Mouse (Mus musculus): Measurements from ENCODE around the gene Coq9. TPM values are rescaled to one million over a fixed set of nuclear protein-coding genes. Genes with fewer than 3 reads are reported as not detected.
"Not testable (repeated sequence)": the region's sequence is repeated elsewhere in the genome, so short reads cannot be mapped to it uniquely, and the experiment has no call there.

Gene Coq9
- polyA plus RNA-seq, 1 experiment from 2014 or later = 79.4 TPM

GRCm38 (mm10) chr8:94828284-94828683 lies 9.8 kb upstream of the Coq9 start:
- H3K36me3 ChIP-seq (ENCODE audit: control insufficient read depth, insufficient read depth) = peaks cover 67% of the 10 kb centered on the region
- 87% methylated on average over 6 of the region's 6 CpGs for WGBS
- no peaks in the 10 kb centered on the region for H3K4me1 ChIP-seq (replicated peaks; ENCODE audit: control insufficient read depth, insufficient read depth, low read length)
- H3K27ac ChIP-seq (ENCODE audit: low read depth, low read length) = no peak overlapping the region
- H3K4me2 ChIP-seq (replicated peaks; ENCODE audit: low read depth) = no peak overlapping the region
- TF ChIP-seq CTCF (IDR thresholded peaks at IDR 0.05; ENCODE audit: low read depth) = no peak
- ATAC-seq = no peak
- H3K27me3 ChIP-seq (replicated peaks; ENCODE audit: control insufficient read depth, insufficient read depth, low read length) = no peaks in the 10 kb centered on the region
- no peaks in the 10 kb centered on the region for H3K9me3 ChIP-seq (ENCODE audit: control insufficient read depth)
- H3K4me3 ChIP-seq (ENCODE audit: low read depth, low read length) = no peak overlapping the region
- H3K9ac ChIP-seq (ENCODE audit: low read depth, low read length) = no peak overlapping the region

DNA sequence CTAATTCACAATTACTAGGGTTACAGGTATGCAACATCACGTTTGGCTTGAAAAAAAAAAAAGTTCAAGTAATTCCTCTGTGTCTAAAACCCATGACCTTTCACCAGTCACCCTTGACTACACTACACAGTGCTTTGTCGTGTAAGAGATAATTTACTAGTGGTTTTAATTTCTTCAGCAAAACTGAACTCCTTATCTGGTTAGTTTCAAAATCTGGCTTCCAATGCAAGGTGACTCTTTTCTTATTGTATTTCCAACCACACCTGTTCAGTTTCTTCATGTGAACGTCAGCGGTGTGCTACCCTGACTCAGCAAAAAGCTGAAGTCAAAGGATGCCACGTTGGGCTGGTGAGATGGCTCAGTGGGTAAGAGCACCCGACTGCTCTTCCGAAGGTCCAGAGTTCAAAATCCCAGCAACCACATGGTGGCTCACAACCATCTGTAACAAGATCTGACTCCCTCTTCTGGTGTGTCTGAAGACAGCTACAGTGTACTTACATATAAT lies 4.2 kb upstream of the Coq9 start:
- H3K36me3 ChIP-seq (ENCODE audit: control insufficient read depth, insufficient read depth) = peaks cover 25% of the 10 kb centered on the region
- not testable (repeated sequence) for H3K4me3 ChIP-seq (ENCODE audit: low read depth, low read length); H3K4me2 ChIP-seq (replicated peaks; ENCODE audit: low read depth); H3K27me3 ChIP-seq (replicated peaks; ENCODE audit: control insufficient read depth, insufficient read depth, low read length); H3K9ac ChIP-seq (ENCODE audit: low read depth, low read length); H3K27ac ChIP-seq (ENCODE audit: low read depth, low read length); H3K4me1 ChIP-seq (replicated peaks; ENCODE audit: control insufficient read depth, insufficient read depth, low read length); H3K9me3 ChIP-seq (ENCODE audit: control insufficient read depth)
- peak; percentile 55 for ATAC-seq
- WGBS = 39% methylated on average over 7 of the region's 7 CpGs

DNA sequence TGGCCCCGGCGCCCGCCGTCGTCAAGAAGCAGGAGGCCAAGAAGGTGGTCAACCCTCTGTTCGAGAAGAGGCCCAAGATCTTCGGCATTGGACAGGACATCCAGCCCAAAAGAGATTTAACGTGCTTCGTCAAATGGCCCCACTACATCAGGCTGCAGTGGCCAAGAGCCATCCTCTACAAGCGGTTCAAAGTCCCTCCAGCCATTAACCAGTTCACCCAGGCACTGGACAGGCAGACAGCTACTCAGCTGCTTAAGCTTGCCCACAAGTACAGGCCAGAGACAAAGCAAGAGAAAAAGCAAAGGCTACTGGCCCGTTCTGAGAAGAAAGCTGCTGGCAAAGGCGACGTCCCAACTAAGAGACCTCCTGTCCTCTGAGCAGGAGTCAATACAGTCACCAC lies 2.4 kb upstream of the Coq9 start:
- ATAC-seq; H3K4me2 ChIP-seq (replicated peaks; ENCODE audit: low read depth): not testable (repeated sequence)
- WGBS = 94% methylated on average over 13 of the region's 13 CpGs

DNA sequence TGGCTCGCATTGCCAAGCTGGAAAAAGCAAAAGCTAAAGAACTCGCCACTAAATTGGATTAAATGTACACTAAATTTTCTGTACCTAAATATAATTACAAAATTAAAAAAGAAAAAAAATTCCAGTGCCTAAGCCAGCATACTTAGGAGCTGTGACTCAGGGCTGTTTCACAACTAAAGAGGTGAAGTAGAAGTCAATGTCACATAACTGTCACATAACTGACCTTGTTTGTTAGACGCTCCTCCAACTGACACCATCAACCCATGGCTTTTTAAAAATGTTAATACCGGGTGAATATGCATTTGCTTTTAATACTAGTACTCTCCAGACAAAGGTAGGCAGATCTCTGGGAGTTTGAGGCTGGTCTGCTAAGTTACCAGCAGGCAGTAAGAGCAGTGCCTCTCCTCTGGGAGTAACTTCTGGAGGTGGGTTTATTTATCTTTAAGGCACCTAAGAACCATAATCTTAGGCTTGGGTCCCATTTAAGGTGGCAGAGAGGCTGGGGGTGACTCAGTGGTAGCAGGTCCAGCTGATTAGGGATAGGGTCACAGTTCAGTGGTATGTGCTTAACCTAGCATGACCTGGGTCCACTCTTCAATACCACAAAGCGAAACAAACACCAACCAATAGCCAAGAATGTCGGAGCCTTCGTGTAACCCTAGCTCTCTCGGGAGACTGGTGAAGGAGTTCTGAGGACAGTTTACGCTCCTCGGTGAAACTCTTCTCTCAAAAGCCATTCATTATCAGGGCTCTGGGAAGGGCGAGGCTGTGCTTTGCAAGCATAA lies 1.5 kb upstream of the Coq9 start:
- peak overlapping the region; percentile 96 for H3K4me3 ChIP-seq (ENCODE audit: low read depth, low read length)
- peak overlapping the region; percentile 21; the same call in 1 of the 2 replicates for H3K27ac ChIP-seq (ENCODE audit: low read depth, low read length)

More for the DNA sequence above, 2.4 kb upstream of the Coq9 start:
- H3K4me3 ChIP-seq (ENCODE audit: low read depth, low read length); H3K27ac ChIP-seq (ENCODE audit: low read depth, low read length); H3K27me3 ChIP-seq (replicated peaks; ENCODE audit: control insufficient read depth, insufficient read depth, low read length); H3K9ac ChIP-seq (ENCODE audit: low read depth, low read length); H3K9me3 ChIP-seq (ENCODE audit: control insufficient read depth); H3K4me1 ChIP-seq (replicated peaks; ENCODE audit: control insufficient read depth, insufficient read depth, low read length): not testable (repeated sequence)
- peaks cover 12% of the 10 kb centered on the region for H3K36me3 ChIP-seq (ENCODE audit: control insufficient read depth, insufficient read depth)

GRCm38 (mm10) chr8:94838600-94838999 lies 479 bp downstream of the Coq9 start:
- H3K4me1 ChIP-seq (replicated peaks; ENCODE audit: control insufficient read depth, insufficient read depth, low read length) = peaks cover 7% of the 10 kb centered on the region; the same call in 1 of the 2 replicates
- peak overlapping the region; percentile 94 for H3K9ac ChIP-seq (ENCODE audit: low read depth, low read length)
- H3K9me3 ChIP-seq (ENCODE audit: control insufficient read depth) = no peaks in the 10 kb centered on the region
- peak overlapping the region; percentile 96 for H3K4me3 ChIP-seq (ENCODE audit: low read depth, low read length)
- TF ChIP-seq CTCF (IDR thresholded peaks at IDR 0.05; ENCODE audit: low read depth) = no peak
- H3K27ac ChIP-seq (ENCODE audit: low read depth, low read length) = peak overlapping the region; percentile 98
- under 1% methylated on average over 24 of the region's 24 CpGs for WGBS
- no peaks in the 10 kb centered on the region for H3K27me3 ChIP-seq (replicated peaks; ENCODE audit: control insufficient read depth, insufficient read depth, low read length)
- ATAC-seq = peak; percentile 55
- peak overlapping the region; percentile 87 for H3K4me2 ChIP-seq (replicated peaks; ENCODE audit: low read depth)
- peaks cover 12% of the 10 kb centered on the region; the same call in 1 of the 2 replicates for H3K36me3 ChIP-seq (ENCODE audit: control insufficient read depth, insufficient read depth)

More for the DNA sequence above, 1.5 kb upstream of the Coq9 start:
- Histone ChIP-seq H3K9me3 (ENCODE audit: control insufficient read depth) (no peaks in the 10 kb centered on the region), H3K27me3 (replicated peaks; ENCODE audit: control insufficient read depth, insufficient read depth, low read length) (no peaks in the 10 kb centered on the region), H3K36me3 (ENCODE audit: control insufficient read depth, insufficient read depth) (peaks cover 3% of the 10 kb centered on the region), H3K4me2 (replicated peaks; ENCODE audit: low read depth) (peak overlapping the region; percentile 87), H3K4me1 (replicated peaks; ENCODE audit: control insufficient read depth, insufficient read depth, low read length) (peaks cover 7% of the 10 kb centered on the region; the same call in 1 of the 2 replicates), H3K9ac (ENCODE audit: low read depth, low read length) (peak overlapping the region; percentile 31)
- no peak for ATAC-seq
- no peak for TF ChIP-seq CTCF (IDR thresholded peaks at IDR 0.05; ENCODE audit: low read depth)
- 50% methylated on average over 11 of the region's 11 CpGs for WGBS

DNA sequence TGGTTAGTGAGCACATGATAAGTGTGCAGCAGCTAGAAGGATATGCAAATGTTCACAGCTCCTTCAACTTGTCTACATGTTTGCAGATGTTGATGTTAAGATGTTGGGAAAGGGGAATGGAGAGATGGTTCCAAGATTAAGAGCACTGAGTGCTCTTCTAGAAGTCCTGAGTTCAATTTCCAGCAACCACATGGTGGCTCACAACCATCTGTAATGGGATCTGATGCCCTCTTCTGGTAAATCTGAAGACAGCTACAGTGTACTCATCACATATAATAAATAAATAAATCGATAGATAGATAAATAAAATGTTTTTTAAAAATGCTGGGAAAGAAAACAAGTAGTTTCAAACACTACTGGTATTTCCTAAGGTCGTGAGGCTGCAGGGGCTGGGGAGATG lies 3.1 kb downstream of the Coq9 start:
- TF ChIP-seq CTCF (IDR thresholded peaks at IDR 0.05; ENCODE audit: low read depth) = peak; percentile 33
- Histone ChIP-seq H3K9ac (ENCODE audit: low read depth, low read length) (no peak overlapping the region), H3K27me3 (replicated peaks; ENCODE audit: control insufficient read depth, insufficient read depth, low read length) (no peaks in the 10 kb centered on the region), H3K4me3 (ENCODE audit: low read depth, low read length) (no peak overlapping the region), H3K4me2 (replicated peaks; ENCODE audit: low read depth) (no peak overlapping the region), H3K9me3 (ENCODE audit: control insufficient read depth) (no peaks in the 10 kb centered on the region), H3K4me1 (replicated peaks; ENCODE audit: control insufficient read depth, insufficient read depth, low read length) (peaks cover 7% of the 10 kb centered on the region; the same call in 1 of the 2 replicates), H3K36me3 (ENCODE audit: control insufficient read depth, insufficient read depth) (peaks cover 38% of the 10 kb centered on the region), H3K27ac (ENCODE audit: low read depth, low read length) (no peak overlapping the region)
- no peak for ATAC-seq
- 56% methylated on average over 2 of the region's 2 CpGs for WGBS
